Comparison of ENCODE assay signal across 22 mouse cellular contexts in the genomic region with DNA sequence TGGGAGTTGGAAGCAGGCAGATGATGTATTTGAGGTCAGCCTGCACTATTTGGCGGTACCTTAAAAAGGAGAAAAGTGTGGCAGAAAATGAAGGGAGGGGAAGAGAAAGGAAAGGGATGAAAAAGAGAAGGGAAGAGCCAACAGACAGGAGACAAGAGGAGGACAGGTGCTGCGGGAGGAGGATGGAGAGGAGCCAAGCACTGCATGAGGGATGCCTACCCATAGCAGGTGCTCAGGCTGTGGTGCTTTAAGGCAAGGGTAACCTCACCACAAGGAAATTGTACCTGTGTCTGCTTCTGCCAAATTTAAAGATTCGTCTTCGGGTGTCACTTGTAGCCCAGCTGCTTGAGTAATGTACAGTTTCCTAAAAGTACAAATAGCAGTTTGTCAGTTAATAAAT. TPM values are rescaled to one million over a fixed set of nuclear protein-coding genes. Genes with fewer than 3 reads are reported as not detected.
"Had no signal": no experiment of that assay in that cellular context is flagged by ENCODE, and none has a peak within 500 bp of the region (broad histone marks: within the 10 kb centered on the region; RNA-seq: fewer than 3 reads in every experiment).

No protein-coding gene starts in this region.

- H3K27me3 ChIP-seq: neural tube, embryonic 13.5 days; neural tube, embryonic 15.5 days; stomach, embryonic 15.5 days had no signal

- H3K4me2 ChIP-seq: neural tube, embryonic 13.5 days; neural tube, embryonic 15.5 days; stomach, embryonic 15.5 days had no signal

- H3K4me3 ChIP-seq: neural tube, embryonic 13.5 days; neural tube, embryonic 15.5 days; stomach, embryonic 15.5 days had no signal

- H3K36me3 ChIP-seq: neural tube, embryonic 13.5 days; neural tube, embryonic 15.5 days; stomach, embryonic 15.5 days had no signal

- DNase-seq: retina, postnatal 1 day; right cerebral cortex, adult 18-20 months; right cerebral cortex, postnatal 14 days; right cerebral cortex, postnatal 25 days; right cerebral cortex, postnatal 4 days; spleen, adult 18-20 months; thymus, adult 18-20 months; thymus, adult 2 months; thymus, postnatal 14 days; thymus, postnatal 25 days; thymus, postnatal 36 days; thymus, postnatal 4 days had no signal

RNA-seq across cellular contexts. Expression of a gene that starts 37.5 kb away (rescaled TPM):
- polyA plus RNA-seq: neural tube, embryonic 13.5 days; neural tube, embryonic 14.5 days; neural tube, embryonic 15.5 days; small intestine, adult 2 months; spleen, adult 2 months; stomach, embryonic 14.5 days; stomach, embryonic 15.5 days; stomach, embryonic 16.5 days; stomach, postnatal 0 days; thymus, adult 2 months; thymus, postnatal 0 days had no signal
